Mouse (Mus musculus): ENCODE results near the gene Tubgcp2. TPM values are rescaled to one million over a fixed set of nuclear protein-coding genes. Genes with fewer than 3 reads are reported as not detected.
A peak's percentile ranks its signal among the peaks of the same experiment; 100 is the strongest.

The Tubgcp2 gene
- total and polyA plus RNA-seq, 3 experiments: 42.5 to 50.4 (median 46.7) TPM

DNA sequence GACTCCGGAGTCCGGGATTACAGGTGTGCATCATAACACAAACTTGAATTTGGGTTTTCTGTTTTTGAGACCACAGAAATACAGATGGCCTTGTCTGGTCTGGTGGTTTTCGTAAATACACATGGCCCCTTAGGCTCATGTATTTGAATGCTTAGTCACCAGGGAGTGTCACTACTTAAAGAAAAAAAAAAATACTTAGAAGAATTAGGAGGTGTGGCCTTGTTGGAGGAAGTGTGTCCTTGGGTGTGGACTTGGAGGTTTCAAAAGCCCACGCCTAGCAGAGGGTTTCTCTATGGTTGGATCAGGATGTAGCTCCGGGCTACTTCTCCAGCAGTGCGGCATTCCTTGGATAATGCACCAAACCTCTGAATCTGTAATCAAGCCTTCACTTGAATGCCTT is 41.2 kb upstream of the Tubgcp2 start:
- H3K79me2 ChIP-seq (replicated peaks; ENCODE audit: control insufficient read depth, extremely low read depth, insufficient read depth, poor library complexity, severe bottlenecking): no peaks in the 10 kb centered on the region
- H3K9ac ChIP-seq (ENCODE audit: insufficient read depth, low read depth): no peak overlapping the region
- H3K27me3 ChIP-seq (replicated peaks): peaks cover 47% of the 10 kb centered on the region
- in situ Hi-C loops (cut with MboI; ENCODE audit: low pct_ligation_motif_present, low pct_unique_long_range_greater_than_20kb, low sequenced_read_pairs): loop anchor here (25.0 kb wide), 1 partner anchor 760 kb away; the partner anchor contains the start of genes Odf3, Scgb1c1 and Urah
- H3K36me3 ChIP-seq (replicated peaks in 1 of 2; ENCODE audit: control insufficient read depth in 1 of 2, insufficient read depth in 1 of 2, low read length in 1 of 2): no peaks in the 10 kb centered on the region
- dilution Hi-C loops (cut with MboI; ENCODE audit: extremely low pct_ligation_motif_present, extremely low pct_unique_long_range_greater_than_20kb, low sequenced_read_pairs): no loop called here
- peak overlapping the region; percentile 25; the same call in 1 of the 2 replicates for H3K4me2 ChIP-seq (ENCODE audit: insufficient read depth, low read depth, poor library complexity, severe bottlenecking)
- no peak overlapping the region for H3K27ac ChIP-seq (ENCODE audit: insufficient read depth, low read depth)
- DNase-seq (ENCODE audit: extremely low read depth): peak; percentile 37
- H3K4me3 ChIP-seq (replicated peaks in 1 of 3; ENCODE audit: low read depth in 2 of 3, low read length in 2 of 3, poor library complexity in 1 of 3): no peak overlapping the region
- H3K4me1 ChIP-seq (ENCODE audit: control insufficient read depth in 1 of 2, insufficient read depth in 2 of 2): peaks cover 17 to 22% of the 10 kb centered on the region in 2 experiments
- no peak for TF ChIP-seq ZKSCAN1 (IDR thresholded peaks at IDR 0.05; ENCODE audit: borderline replicate concordance, low read depth, low read length)
- TF ChIP-seq ZNF384 (IDR thresholded peaks at IDR 0.05; ENCODE audit: low read depth, low read length): peak; percentile 86
- TF ChIP-seq ELF1 (IDR thresholded peaks at IDR 0.05; ENCODE audit: low read depth, low read length): no peak
- no peak for TF ChIP-seq SIN3A (IDR thresholded peaks at IDR 0.05; ENCODE audit: low read length)
- H3K9me3 ChIP-seq (replicated peaks; ENCODE audit: low read length): no peaks in the 10 kb centered on the region

DNA sequence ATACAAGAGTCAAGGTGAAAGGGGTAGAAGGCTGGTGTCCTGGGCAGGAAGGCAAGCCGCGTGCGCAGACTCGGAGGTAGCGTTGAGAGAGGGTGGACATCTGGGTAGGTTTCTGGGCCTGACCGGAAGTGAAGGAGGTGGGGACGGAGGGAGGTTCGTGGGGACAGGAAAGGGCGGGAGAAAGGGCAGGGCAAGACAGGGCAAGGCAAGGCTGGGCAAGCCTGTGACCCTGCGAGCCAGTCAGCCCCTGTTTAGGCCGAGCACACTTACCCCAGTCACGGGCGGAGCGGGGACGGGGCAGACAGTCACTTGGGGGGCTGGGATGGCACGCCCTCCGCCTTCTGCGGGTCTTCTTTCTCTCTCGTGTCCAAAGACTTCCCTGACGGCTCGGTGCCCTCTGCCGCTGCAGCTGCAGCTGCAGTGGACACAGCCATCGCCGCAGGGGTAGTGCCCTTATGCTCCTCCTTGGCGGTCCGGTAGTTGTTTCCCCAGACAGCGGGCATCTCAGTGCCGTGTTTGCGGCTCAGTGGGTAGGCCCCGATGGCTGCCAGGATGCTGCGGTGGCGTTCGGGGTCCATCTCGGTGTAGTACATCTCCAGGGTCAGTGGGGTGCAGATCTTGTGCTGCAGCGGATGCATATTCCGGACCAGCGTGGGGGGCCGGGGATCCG is 33.7 kb upstream of the Tubgcp2 start:
- H3K9me3 ChIP-seq (replicated peaks; ENCODE audit: low read length): peaks cover 2% of the 10 kb centered on the region
- peaks cover 4 to 6% of the 10 kb centered on the region in 2 experiments; a peak in 3 of 4 replicates for H3K4me1 ChIP-seq (ENCODE audit: control insufficient read depth in 1 of 2, insufficient read depth in 2 of 2)
- H3K36me3 ChIP-seq (replicated peaks in 1 of 2; ENCODE audit: control insufficient read depth in 1 of 2, insufficient read depth in 1 of 2, low read length in 1 of 2): no peaks in the 10 kb centered on the region
- H3K4me2 ChIP-seq (ENCODE audit: insufficient read depth, low read depth, poor library complexity, severe bottlenecking): no peak overlapping the region
- peaks cover 25% of the 10 kb centered on the region for H3K27me3 ChIP-seq (replicated peaks)
- H3K79me2 ChIP-seq (replicated peaks; ENCODE audit: control insufficient read depth, extremely low read depth, insufficient read depth, poor library complexity, severe bottlenecking): no peaks in the 10 kb centered on the region
- in situ Hi-C loops (cut with MboI; ENCODE audit: low pct_ligation_motif_present, low pct_unique_long_range_greater_than_20kb, low sequenced_read_pairs) (no loop called here), dilution Hi-C loops (cut with MboI; ENCODE audit: extremely low pct_ligation_motif_present, extremely low pct_unique_long_range_greater_than_20kb, low sequenced_read_pairs) (no loop called here)
- TF ChIP-seq IRF4 (IDR thresholded peaks at IDR 0.05; ENCODE audit: low read depth, low read length) (no peak), ZNF384 (IDR thresholded peaks at IDR 0.05; ENCODE audit: low read depth, low read length) (no peak), CTCF (conservative IDR thresholded peaks at IDR 0.05 in 1 of 2, IDR thresholded peaks at IDR 0.05 in 1 of 2; ENCODE audit: low read depth in 2 of 2, low read length in 2 of 2) (no peak), MAX (IDR thresholded peaks at IDR 0.05; ENCODE audit: low read length) (no peak), MAFK (IDR thresholded peaks at IDR 0.05; ENCODE audit: insufficient replicate concordance, low read length) (no peak), MEF2A (IDR thresholded peaks at IDR 0.05; ENCODE audit: borderline replicate concordance, low read depth, low read length) (no peak), SIN3A (IDR thresholded peaks at IDR 0.05; ENCODE audit: low read length) (no peak), TBP (conservative IDR thresholded peaks at IDR 0.05; ENCODE audit: low read depth, low read length) (no peak), MXI1 (IDR thresholded peaks at IDR 0.05; ENCODE audit: low read depth, low read length) (no peak), JUN (IDR thresholded peaks at IDR 0.05; ENCODE audit: insufficient read depth, low read depth, low read length) (no peak), UBTF (IDR thresholded peaks at IDR 0.05; ENCODE audit: low read depth, low read length) (no peak), TCF12 (IDR thresholded peaks at IDR 0.05; ENCODE audit: low read depth, low read length) (no peak), BHLHE40 (IDR thresholded peaks at IDR 0.05; ENCODE audit: low read depth, low read length) (no peak)
- no peak overlapping the region for H3K9ac ChIP-seq (ENCODE audit: insufficient read depth, low read depth)
- DNase-seq (ENCODE audit: extremely low read depth): no peak
- no peak overlapping the region for H3K27ac ChIP-seq (ENCODE audit: insufficient read depth, low read depth)
- no peak overlapping the region for H3K4me3 ChIP-seq (replicated peaks in 1 of 3; ENCODE audit: low read depth in 2 of 3, low read length in 2 of 3, poor library complexity in 1 of 3)

Measured in CH12.LX (cell line).